In the genomic region with DNA sequence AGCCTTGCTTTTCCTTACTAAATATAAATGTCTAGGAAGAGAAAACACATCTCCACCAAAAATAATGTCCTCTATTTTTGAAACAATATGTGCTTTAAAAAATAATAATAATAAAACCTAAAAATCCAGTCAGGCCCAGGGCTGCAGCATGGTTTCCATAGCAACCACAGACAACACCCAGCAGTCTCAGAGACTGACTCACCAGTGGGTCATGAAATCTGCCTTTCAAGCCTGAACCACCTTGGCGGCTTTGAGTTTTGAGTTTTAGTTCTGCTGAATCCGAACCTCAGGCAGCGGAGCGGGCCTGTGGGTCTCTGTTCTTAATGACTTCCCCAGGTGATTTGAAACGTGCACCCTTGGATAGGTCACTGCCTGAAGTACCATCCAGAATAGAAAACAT, we compare ENCODE assay signal across 29 mouse cellular contexts. TPM values are rescaled to one million over a fixed set of nuclear protein-coding genes. Genes with fewer than 3 reads are reported as not detected.
DNase-seq lines count a peak whose midpoint lies in the region; ATAC-seq lines count a peak whose summit lies in the region.
"Had no signal": no experiment of that assay in that cellular context is flagged by ENCODE, and none has a peak within 500 bp of the region (broad histone marks: within the 10 kb centered on the region; RNA-seq: fewer than 3 reads in every experiment).

No protein-coding gene starts in this region.

- H3K9ac ChIP-seq in forebrain, embryonic 11.5 days (ENCODE audit: low read length), result no peak overlapping the region
- H3K9ac ChIP-seq: embryonic facial prominence, embryonic 15.5 days; forebrain, embryonic 15.5 days; heart, embryonic 13.5 days; hindbrain, embryonic 14.5 days; limb, embryonic 15.5 days; liver, embryonic 13.5 days; midbrain, embryonic 13.5 days had no signal

- H3K27me3 ChIP-seq in forebrain, embryonic 11.5 days (ENCODE audit: control insufficient read depth, insufficient read depth, low read length), result no peaks in the 10 kb centered on the region
- H3K27me3 ChIP-seq: embryonic facial prominence, embryonic 15.5 days; forebrain, embryonic 15.5 days; heart, embryonic 13.5 days; limb, embryonic 15.5 days; liver, embryonic 13.5 days; midbrain, embryonic 13.5 days had no signal

- no peaks in the 10 kb centered on the region for H3K9me3 ChIP-seq in forebrain, embryonic 11.5 days (ENCODE audit: control insufficient read depth, low read length)
- H3K9me3 ChIP-seq: embryonic facial prominence, embryonic 10.5 days; embryonic facial prominence, embryonic 15.5 days; forebrain, embryonic 15.5 days; heart, embryonic 13.5 days; limb, embryonic 10.5 days; limb, embryonic 15.5 days; liver, embryonic 13.5 days; midbrain, embryonic 13.5 days had no signal

- WGBS in forebrain, embryonic 11.5 days, result 85% methylated on average over 5 of the region's 5 CpGs

- H3K4me3 ChIP-seq in forebrain, embryonic 11.5 days (ENCODE audit: low read depth, low read length), result no peak overlapping the region
- H3K4me3 ChIP-seq: embryonic facial prominence, embryonic 10.5 days; embryonic facial prominence, embryonic 15.5 days; forebrain, embryonic 15.5 days; heart, adult 2 months; heart, embryonic 13.5 days; limb, embryonic 10.5 days; limb, embryonic 15.5 days; liver, embryonic 13.5 days; midbrain, embryonic 13.5 days had no signal

- ATAC-seq in forebrain, embryonic 11.5 days (replicated peaks; ENCODE audit: low FRiP score), result no peak
- ATAC-seq: forebrain, embryonic 15.5 days; intestine, postnatal 0 days; lung, postnatal 0 days; midbrain, embryonic 13.5 days; Patski had no signal

- no peak overlapping the region for H3K27ac ChIP-seq in forebrain, embryonic 11.5 days (ENCODE audit: low read depth, low read length)
- H3K27ac ChIP-seq: embryonic facial prominence, embryonic 10.5 days; embryonic facial prominence, embryonic 15.5 days; forebrain, embryonic 15.5 days; heart, adult 2 months; heart, embryonic 13.5 days; hindbrain, embryonic 14.5 days; limb, embryonic 10.5 days; limb, embryonic 15.5 days; liver, embryonic 13.5 days; macrophage; midbrain, embryonic 13.5 days had no signal

- H3K36me3 ChIP-seq in forebrain, embryonic 11.5 days (ENCODE audit: control insufficient read depth, insufficient read depth, low read length), result no peaks in the 10 kb centered on the region
- H3K36me3 ChIP-seq: embryonic facial prominence, embryonic 10.5 days; embryonic facial prominence, embryonic 15.5 days; limb, embryonic 10.5 days; limb, embryonic 15.5 days; liver, embryonic 13.5 days had no signal

- intact Hi-C loops in left cerebral cortex, postnatal 25 days (cut with DNase I), result no loop called here
- intact Hi-C loops in left cerebral cortex, postnatal 4 days (cut with DNase I), result no loop called here

- no peak overlapping the region for H3K4me2 ChIP-seq in forebrain, embryonic 11.5 days (ENCODE audit: low read depth, low read length, severe bottlenecking)
- H3K4me2 ChIP-seq: embryonic facial prominence, embryonic 15.5 days; forebrain, embryonic 15.5 days; heart, embryonic 13.5 days; hindbrain, embryonic 14.5 days; limb, embryonic 15.5 days; liver, embryonic 13.5 days; midbrain, embryonic 13.5 days had no signal

- H3K4me1 ChIP-seq in forebrain, embryonic 11.5 days (replicated peaks; ENCODE audit: control insufficient read depth, insufficient read depth, low read length), result no peaks in the 10 kb centered on the region
- H3K4me1 ChIP-seq: embryonic facial prominence, embryonic 10.5 days; embryonic facial prominence, embryonic 15.5 days; forebrain, embryonic 15.5 days; limb, embryonic 15.5 days; midbrain, embryonic 13.5 days had no signal

- peak; percentile 21 for DNase-seq in adrenal gland, postnatal 14 days
- DNase-seq in adrenal gland, postnatal 4 days (ENCODE audit: low spot score in 2 of 2), result no peak
- DNase-seq in left cerebral cortex, postnatal 25 days (ENCODE audit: low spot score in 2 of 2), result peak; percentile 37 to 67
- DNase-seq in left cerebral cortex, postnatal 4 days, result no peak
- peak; percentile 79 for DNase-seq in NIH3T3 (ENCODE audit: low read depth)
- no peak for DNase-seq in spleen, postnatal 4 days (ENCODE audit: low spot score in 2 of 2)
- DNase-seq in forebrain, embryonic 11.5 days (ENCODE audit: low spot score), result no peak
- DNase-seq: cerebellum, adult 2 months; cerebellum, postnatal 14 days; heart, adult 2 months; heart, postnatal 10 days; kidney, adult 9 months; kidney, postnatal 10 days; liver, embryonic 13.5 days; lung, adult 18-20 months; right cerebral cortex, postnatal 14 days; thymus, postnatal 14 days had no signal

RNA-seq across cellular contexts. Expression of a gene that starts 43.6 kb away (rescaled TPM):
- total RNA-seq in adrenal gland, postnatal 14 days (2021), result 50.1 and 54.5 TPM in 2 replicates
- total RNA-seq in adrenal gland, postnatal 4 days (2021), result 10 to 100 TPM; 37.4 to 38.2 TPM
- 10 to 100 TPM; 29.6 to 30.4 TPM for total RNA-seq in left cerebral cortex, postnatal 25 days (2021)
- 10 to 100 TPM; 28.3 to 29.0 TPM for total RNA-seq in left cerebral cortex, postnatal 4 days (2021)
- 56.5 and 59.4 TPM in 2 replicates for polyA plus RNA-seq in forebrain, embryonic 11.5 days (2014; fragmentation: Nextera tagmentation; extraction: Ambion mirVana)

RNA-seq across cellular contexts. Expression of a gene that starts 48.0 kb away (rescaled TPM):
- 387 and 402 TPM in 2 replicates for total RNA-seq in adrenal gland, postnatal 14 days (2021)
- total RNA-seq in adrenal gland, postnatal 4 days (2021), result 100 to 1,000 TPM; 252 to 253 TPM
- 100 to 1,000 TPM; 140 to 141 TPM for total RNA-seq in left cerebral cortex, postnatal 25 days (2021)
- total RNA-seq in left cerebral cortex, postnatal 4 days (2021), result 100 to 1,000 TPM; 133 to 134 TPM
- 201 and 211 TPM in 2 replicates for polyA plus RNA-seq in forebrain, embryonic 11.5 days (2014; fragmentation: Nextera tagmentation; extraction: Ambion mirVana)

Comparison
In these comparisons a context has a peak if more than half of its experiments do, and no peak if none do; other contexts are left out.
1. DNase-seq: peak in adrenal gland, postnatal 14 days (single experiment), left cerebral cortex, postnatal 25 days (2 of 2) and NIH3T3 (single experiment); none in adrenal gland, postnatal 4 days (0 of 2), left cerebral cortex, postnatal 4 days (single experiment), spleen, postnatal 4 days (0 of 2) and forebrain, embryonic 11.5 days (single experiment).